Comparison of ENCODE assay signal across 11 mouse cellular contexts in the genomic region with DNA sequence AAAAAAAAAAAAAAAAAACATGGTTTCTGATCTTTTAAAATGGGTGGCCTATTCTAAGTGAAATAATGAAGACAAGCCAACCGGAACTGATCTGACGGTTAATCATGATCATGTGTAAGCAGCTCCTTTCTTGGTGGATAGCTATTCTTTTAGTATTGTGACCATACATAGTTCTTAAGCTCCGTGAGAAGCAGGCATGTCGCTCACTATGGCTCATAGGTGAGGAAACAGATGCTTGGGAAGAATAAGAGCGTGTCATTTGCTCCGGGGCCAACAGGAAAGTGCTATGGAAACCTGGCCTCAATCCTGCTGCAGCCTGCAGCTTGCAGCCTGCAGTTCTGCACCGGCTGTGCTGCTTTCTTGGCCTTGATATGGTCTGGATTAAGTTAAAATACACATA. TPM values are rescaled to one million over a fixed set of nuclear protein-coding genes. Genes with fewer than 3 reads are reported as not detected.
DNase-seq lines count a peak whose midpoint lies in the region; ATAC-seq lines count a peak whose summit lies in the region.
"Had no signal": no experiment of that assay in that cellular context is flagged by ENCODE, and none has a peak within 500 bp of the region (broad histone marks: within the 10 kb centered on the region; RNA-seq: fewer than 3 reads in every experiment).

No protein-coding gene starts in this region.

- 68% methylated on average over 7 of the region's 7 CpGs for WGBS in heart, embryonic 10.5 days
- 32% methylated on average over 7 of the region's 7 CpGs for WGBS in midbrain, embryonic 11.5 days
- WGBS in midbrain, embryonic 10.5 days, result 57% methylated on average over 7 of the region's 7 CpGs
- 33% methylated on average over 7 of the region's 7 CpGs for WGBS in hindbrain, embryonic 16.5 days

- H3K36me3 ChIP-seq in heart, embryonic 10.5 days, result no peaks in the 10 kb centered on the region
- no peaks in the 10 kb centered on the region for H3K36me3 ChIP-seq in midbrain, embryonic 11.5 days (ENCODE audit: control insufficient read depth, insufficient read depth, low read length)
- no peaks in the 10 kb centered on the region for H3K36me3 ChIP-seq in midbrain, embryonic 10.5 days
- H3K36me3 ChIP-seq in hindbrain, embryonic 16.5 days (ENCODE audit: control insufficient read depth, insufficient read depth, low read length), result no peaks in the 10 kb centered on the region

- H3K27me3 ChIP-seq in heart, embryonic 10.5 days (ENCODE audit: insufficient read depth, poor library complexity, severe bottlenecking), result no peaks in the 10 kb centered on the region
- 0 out of 2 replicates have a peak, but pooled peaks cover 2% of the 10 kb centered on the region for H3K27me3 ChIP-seq in midbrain, embryonic 11.5 days (ENCODE audit: control insufficient read depth, insufficient read depth, low read length)
- peaks cover 8% of the 10 kb centered on the region; the same call in 1 of the 2 replicates for H3K27me3 ChIP-seq in midbrain, embryonic 10.5 days (ENCODE audit: low read depth, poor library complexity, severe bottlenecking)
- no peaks in the 10 kb centered on the region for H3K27me3 ChIP-seq in hindbrain, embryonic 16.5 days (replicated peaks; ENCODE audit: control insufficient read depth, insufficient read depth, low read length)

- no peak overlapping the region for H3K9ac ChIP-seq in midbrain, embryonic 11.5 days (ENCODE audit: low read length)
- no peak overlapping the region for H3K9ac ChIP-seq in hindbrain, embryonic 16.5 days (ENCODE audit: low read depth, low read length)

- H3K9me3 ChIP-seq in heart, embryonic 10.5 days, result no peaks in the 10 kb centered on the region
- H3K9me3 ChIP-seq in midbrain, embryonic 11.5 days (ENCODE audit: control insufficient read depth, low read length), result no peaks in the 10 kb centered on the region
- no peaks in the 10 kb centered on the region for H3K9me3 ChIP-seq in midbrain, embryonic 10.5 days (replicated peaks)
- no peaks in the 10 kb centered on the region for H3K9me3 ChIP-seq in hindbrain, embryonic 16.5 days (ENCODE audit: control insufficient read depth, low read length)

- no peak for DNase-seq in heart, embryonic 10.5 days (ENCODE audit: low spot score)
- DNase-seq in heart, adult 9 months (ENCODE audit: low spot score in 2 of 2), result no peak
- no peak for DNase-seq in midbrain, embryonic 11.5 days (ENCODE audit: low spot score, missing footprints)
- no peak for DNase-seq in midbrain, embryonic 10.5 days (ENCODE audit: low spot score)
- DNase-seq in cerebellum, postnatal 14 days, result peak; percentile 58 to 69
- DNase-seq in spleen, postnatal 10 days (ENCODE audit: low spot score in 2 of 2), result no peak
- DNase-seq in layer of hippocampus, adult 8-10 months (ENCODE audit: low spot score in 2 of 2), result no peak
- DNase-seq: liver; thymus, postnatal 36 days had no signal

- peak; percentile 65 for ATAC-seq in midbrain, embryonic 11.5 days (ENCODE audit: low FRiP score)
- ATAC-seq in hindbrain, embryonic 16.5 days, result peak; percentile 51

- no peak overlapping the region for H3K4me3 ChIP-seq in heart, embryonic 10.5 days
- no peak overlapping the region for H3K4me3 ChIP-seq in midbrain, embryonic 11.5 days (ENCODE audit: low read depth, low read length)
- H3K4me3 ChIP-seq in midbrain, embryonic 10.5 days, result no peak overlapping the region
- no peak overlapping the region for H3K4me3 ChIP-seq in hindbrain, embryonic 16.5 days (ENCODE audit: low read length)
- H3K4me3 ChIP-seq: layer of hippocampus, adult 2 months had no signal

- peak overlapping the region; percentile 33; the same call in 1 of the 2 replicates for H3K27ac ChIP-seq in heart, embryonic 10.5 days
- no peak overlapping the region for H3K27ac ChIP-seq in midbrain, embryonic 11.5 days (ENCODE audit: low read depth, low read length)
- H3K27ac ChIP-seq in midbrain, embryonic 10.5 days (replicated peaks), result no peak overlapping the region
- H3K27ac ChIP-seq in hindbrain, embryonic 16.5 days (ENCODE audit: low read depth, low read length), result no peak overlapping the region
- H3K27ac ChIP-seq: layer of hippocampus, adult 2 months had no signal

- H3K4me1 ChIP-seq in heart, embryonic 10.5 days, result peaks cover 37% of the 10 kb centered on the region
- H3K4me1 ChIP-seq in midbrain, embryonic 11.5 days (ENCODE audit: control insufficient read depth, insufficient read depth, low read length), result peaks cover 2% of the 10 kb centered on the region; the same call in 1 of the 2 replicates
- peaks cover 20% of the 10 kb centered on the region for H3K4me1 ChIP-seq in midbrain, embryonic 10.5 days
- no peaks in the 10 kb centered on the region for H3K4me1 ChIP-seq in hindbrain, embryonic 16.5 days (ENCODE audit: control insufficient read depth, insufficient read depth, low read depth, low read length)

- no peak overlapping the region for H3K4me2 ChIP-seq in midbrain, embryonic 11.5 days
- no peak overlapping the region for H3K4me2 ChIP-seq in hindbrain, embryonic 16.5 days (ENCODE audit: low read length)

RNA-seq across cellular contexts. Expression of gene Mbnl1, which starts 40.7 kb away (rescaled TPM):
- 66.5 and 71.7 TPM in 2 replicates for polyA plus RNA-seq in heart, embryonic 10.5 days (2016; fragmentation: Nextera tagmentation; extraction: Ambion mirVana)
- polyA plus RNA-seq in midbrain, embryonic 11.5 days (2014; fragmentation: Nextera tagmentation; extraction: Ambion mirVana), result 36.2 and 43.0 TPM in 2 replicates
- 34.5 and 36.0 TPM in 2 replicates for polyA plus RNA-seq in midbrain, embryonic 10.5 days (2016; fragmentation: Nextera tagmentation; extraction: Ambion mirVana)
- 45.0 and 54.3 TPM in 2 replicates for polyA plus RNA-seq in hindbrain, embryonic 16.5 days (2015; fragmentation: Nextera tagmentation; extraction: Ambion mirVana)
- total RNA-seq in layer of hippocampus, adult 8-10 months (2022), result 100 to 1,000 TPM; 160 to 169 (median 162) TPM

Comparison
In these comparisons a context has a peak if more than half of its experiments do, and no peak if none do; other contexts are left out.
1. DNase-seq: peak in cerebellum, postnatal 14 days (2 of 2); none in heart, embryonic 10.5 days (single experiment), heart, adult 9 months (0 of 2), midbrain, embryonic 11.5 days (single experiment), midbrain, embryonic 10.5 days (single experiment), spleen, postnatal 10 days (0 of 2) and layer of hippocampus, adult 8-10 months (0 of 2).